Mouse (Mus musculus): ENCODE measurements around the gene Riok1.

DNA sequence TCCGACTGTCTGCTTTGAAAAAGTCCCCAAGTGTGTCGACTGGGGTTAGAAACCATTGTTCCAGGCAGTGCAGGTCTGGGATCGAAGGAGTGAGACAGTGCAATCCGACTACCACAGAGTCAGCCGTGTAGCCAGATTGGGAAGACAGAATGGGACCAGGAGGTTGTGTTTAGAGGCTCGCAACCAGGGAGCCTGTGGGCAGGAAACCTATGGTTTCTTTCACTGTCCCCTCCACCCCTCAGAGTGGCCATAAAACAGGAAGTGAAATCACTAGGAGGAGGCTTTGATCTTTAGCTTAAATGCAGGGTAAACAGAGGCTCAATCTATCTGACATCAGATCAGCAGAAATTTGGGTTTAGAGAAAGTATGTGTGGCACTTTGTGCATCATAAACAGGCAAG, 42.0 kb downstream of the Riok1 start:
- no peak for TF ChIP-seq CTCF (IDR thresholded peaks at IDR 0.05; ENCODE audit: low read depth)
- TF ChIP-seq EP300 (IDR thresholded peaks at IDR 0.05; ENCODE audit: low read depth), result no peak
